Mouse (Mus musculus) c-Kit-negative CD71-positive TER-119-positive erythroid progenitor cells, embryonic 14.5 days (primary cell): ENCODE measurements around the gene Srcap.
"Not testable (repeated sequence)": the region's sequence is repeated elsewhere in the genome, so short reads cannot be mapped to it uniquely, and the experiment has no call there.

Experiments used
- DNase-seq: peaks from one replicate; pipeline ENCODE4 v3.0.0-alpha.2; 2013; ENCODE audit warnings: low read depth, low spot score

The Srcap gene

DNA sequence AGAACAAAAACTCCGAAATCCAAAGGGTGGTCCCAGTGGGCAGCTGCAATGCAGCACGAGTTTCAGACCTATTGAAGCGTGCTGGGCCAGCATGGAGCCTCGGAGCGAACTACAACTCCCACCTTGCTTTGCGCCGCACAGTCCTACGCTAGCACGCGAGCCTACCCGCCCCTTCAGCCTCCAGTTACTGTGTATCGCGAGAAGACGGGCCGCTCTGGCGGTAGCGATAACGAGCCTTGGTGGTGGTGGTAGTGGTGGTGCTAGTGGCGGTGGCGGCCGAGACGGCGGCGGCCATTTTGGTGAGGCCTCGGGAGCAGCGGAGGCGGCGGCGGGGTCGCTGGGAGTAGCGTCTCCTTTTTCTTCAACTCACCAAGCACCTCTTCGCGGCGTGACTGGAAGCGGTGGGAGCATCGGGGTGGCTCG lies at the start of gene Srcap:
Srcap (plus strand) TSS at position 176 of the 423 bp plus-strand sequence.
- DNase-seq = peak; percentile 92

DNA sequence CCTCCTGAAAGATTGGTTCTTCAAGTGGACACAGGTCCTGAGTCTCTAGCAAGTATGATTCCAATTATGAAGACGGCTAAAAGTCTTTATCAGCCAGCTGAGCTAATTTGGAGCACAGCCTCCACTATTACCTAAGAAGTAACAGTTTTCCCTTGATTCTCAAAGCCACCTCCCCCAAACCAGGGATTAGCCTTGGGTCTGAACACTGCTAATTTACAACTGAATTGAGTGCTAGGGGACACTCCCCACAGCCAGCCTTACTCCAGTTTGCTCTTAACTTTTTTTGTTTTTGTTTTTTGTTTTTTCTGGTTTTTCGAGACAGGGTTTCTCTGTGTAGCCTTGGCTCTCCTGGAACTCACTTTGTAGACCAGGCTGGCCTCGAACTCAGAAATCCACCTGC lies 46.6 kb upstream of the Srcap start:
- no peak for DNase-seq

DNA sequence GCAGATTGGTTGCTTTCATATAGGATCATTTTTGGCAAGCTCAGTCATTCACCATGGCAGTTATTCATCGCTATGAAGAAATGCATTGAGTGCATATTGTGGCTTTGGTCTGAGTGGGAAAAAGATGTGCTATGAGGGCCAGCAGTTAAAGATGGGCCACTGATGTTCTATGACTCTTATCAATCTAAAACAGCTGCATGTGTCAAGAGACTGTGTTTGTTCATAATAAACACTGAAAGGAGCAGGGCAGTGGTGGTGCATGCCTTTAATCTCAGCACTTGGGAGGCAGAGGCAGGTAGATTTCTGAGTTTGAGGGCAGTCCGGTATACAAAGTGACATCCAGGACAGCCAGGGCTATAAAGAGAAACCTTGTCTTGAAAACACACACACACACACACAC lies 46.1 kb upstream of the Srcap start:
- DNase-seq = not testable (repeated sequence)

- no peak for DNase-seq
These were observed 45.2 kb upstream of the Srcap start for GRCm38 (mm10) chr7:127466606-127467005.

- DNase-seq = no peak
These were observed 41.6 kb upstream of the Srcap start for GRCm38 (mm10) chr7:127470011-127470715.

- peak; percentile 87 for DNase-seq
These were observed 40.8 kb upstream of the Srcap start for GRCm38 (mm10) chr7:127470743-127471645.

DNA sequence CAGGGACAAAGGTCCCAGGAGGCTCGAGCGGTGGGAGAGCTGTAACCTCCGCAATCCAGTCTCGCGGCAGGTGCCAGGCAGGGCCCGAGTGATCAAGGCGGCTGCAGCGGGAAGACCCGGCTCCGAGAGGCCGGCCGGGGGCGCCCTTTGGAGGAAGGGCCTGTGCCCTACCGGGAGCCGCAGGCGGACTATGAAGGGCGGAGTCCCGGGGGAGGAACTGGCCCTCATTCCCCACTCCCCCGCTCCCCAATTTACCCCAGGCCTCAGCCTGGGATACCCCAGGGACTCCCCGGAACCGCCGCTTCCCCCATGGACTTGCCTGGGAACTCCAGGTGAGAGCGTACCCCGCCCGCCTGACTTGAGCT lies 40.2 kb upstream of the Srcap start:
- DNase-seq = no peak

- DNase-seq = no peak
These were observed 39.7 kb upstream of the Srcap start for GRCm38 (mm10) chr7:127472060-127472459.

DNA sequence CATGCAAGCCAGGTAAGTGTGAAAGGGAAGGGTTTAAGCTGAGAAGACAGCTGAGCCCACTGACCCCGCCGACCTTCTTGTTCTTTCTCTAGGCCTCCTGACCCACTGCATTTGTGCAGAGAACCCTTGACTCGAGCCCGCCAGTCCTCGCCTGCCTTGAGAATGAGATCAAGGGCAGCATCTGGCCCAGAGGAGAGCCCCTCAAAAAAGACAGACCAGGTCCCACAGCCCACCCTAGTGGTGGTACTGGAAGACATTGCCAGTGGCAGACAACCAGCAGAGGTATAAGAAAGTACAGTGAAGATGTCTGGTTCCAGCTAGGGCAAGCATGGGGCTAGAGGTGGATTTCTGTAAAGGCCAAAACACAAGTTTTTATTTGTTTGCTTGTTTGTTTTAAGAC lies 38.1 kb upstream of the Srcap start:
- DNase-seq = no peak

DNA sequence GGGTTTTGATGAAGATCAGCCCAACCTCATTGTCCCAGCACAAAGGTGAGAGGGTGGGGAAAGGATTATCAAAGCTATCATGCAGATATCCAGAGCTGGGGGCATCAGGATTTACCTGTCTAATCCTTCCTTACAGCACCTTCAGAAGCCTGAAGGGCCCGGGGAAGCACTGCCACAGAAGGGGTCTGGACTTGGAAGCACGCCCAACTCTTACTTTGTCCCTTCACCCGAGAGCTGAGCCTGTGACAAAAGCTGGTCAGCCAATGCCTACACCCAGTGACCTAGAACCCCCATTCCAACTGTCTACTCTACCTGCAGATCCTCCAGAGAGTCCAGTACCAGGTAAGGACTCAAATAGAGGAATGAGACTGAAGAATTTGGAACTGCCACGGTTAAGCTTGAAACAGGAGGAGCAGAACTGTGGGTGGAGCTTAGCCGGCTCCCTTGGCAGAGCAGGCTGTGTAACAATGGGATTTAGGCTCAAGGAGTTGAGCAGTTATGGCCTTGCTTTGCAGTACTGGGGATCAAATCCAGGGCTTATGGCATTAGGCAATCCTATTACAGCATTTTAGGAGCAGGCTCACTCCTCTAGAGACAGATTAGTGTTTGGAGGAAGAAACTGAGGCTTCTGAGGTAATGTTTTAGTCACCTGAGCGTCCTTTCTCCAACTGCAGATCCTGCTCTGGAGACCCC lies 37.3 kb upstream of the Srcap start:
- no peak for DNase-seq

GRCm38 (mm10) chr7:127475186-127475740 lies 36.5 kb upstream of the Srcap start:
- no peak for DNase-seq

- DNase-seq = no peak
These were observed 35.4 kb upstream of the Srcap start for GRCm38 (mm10) chr7:127476336-127476735.

- DNase-seq = no peak
These were observed 34.9 kb upstream of the Srcap start for GRCm38 (mm10) chr7:127476855-127477254.

- peak; percentile 100 for DNase-seq
These were observed 33.8 kb upstream of the Srcap start for GRCm38 (mm10) chr7:127477687-127478634.

DNA sequence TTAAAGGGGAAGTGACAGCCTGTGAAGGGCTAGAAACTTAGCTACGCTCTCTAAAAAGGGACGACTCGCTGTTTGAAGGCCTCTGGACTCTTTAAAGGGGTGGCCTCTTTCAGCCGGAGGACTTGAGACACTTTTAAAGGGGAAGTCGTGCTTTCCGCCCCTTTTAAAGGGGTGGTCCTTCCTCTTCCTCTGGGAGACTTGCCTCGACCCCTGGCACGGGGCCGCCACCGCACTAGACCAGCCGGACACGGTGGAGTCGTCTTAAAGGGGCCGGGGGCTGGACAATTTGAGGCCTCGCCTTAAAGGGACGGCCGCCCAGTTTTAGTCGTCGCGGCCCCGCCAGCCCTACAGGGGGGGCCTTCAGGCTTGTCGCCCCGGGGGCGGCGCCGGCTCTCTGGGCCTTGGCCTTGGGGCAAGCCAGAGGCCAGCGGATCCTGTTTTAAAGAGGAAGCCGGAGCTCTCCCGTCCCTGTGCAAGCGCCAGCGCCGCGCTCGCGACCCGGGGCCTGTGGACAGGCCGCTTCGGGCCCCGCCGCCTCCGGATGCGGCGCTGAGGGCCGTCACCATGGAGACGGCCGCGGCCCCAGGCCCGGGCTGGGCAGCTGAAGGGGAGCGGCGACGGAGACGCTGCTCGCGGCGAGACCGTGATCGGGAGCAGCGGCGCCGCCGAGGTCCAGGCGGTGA lies 33.0 kb upstream of the Srcap start, which contains the start of gene Fbrs:
Fbrs (plus strand) TSS at position 565 of the 683 bp plus-strand sequence.
- DNase-seq = no peak

DNA sequence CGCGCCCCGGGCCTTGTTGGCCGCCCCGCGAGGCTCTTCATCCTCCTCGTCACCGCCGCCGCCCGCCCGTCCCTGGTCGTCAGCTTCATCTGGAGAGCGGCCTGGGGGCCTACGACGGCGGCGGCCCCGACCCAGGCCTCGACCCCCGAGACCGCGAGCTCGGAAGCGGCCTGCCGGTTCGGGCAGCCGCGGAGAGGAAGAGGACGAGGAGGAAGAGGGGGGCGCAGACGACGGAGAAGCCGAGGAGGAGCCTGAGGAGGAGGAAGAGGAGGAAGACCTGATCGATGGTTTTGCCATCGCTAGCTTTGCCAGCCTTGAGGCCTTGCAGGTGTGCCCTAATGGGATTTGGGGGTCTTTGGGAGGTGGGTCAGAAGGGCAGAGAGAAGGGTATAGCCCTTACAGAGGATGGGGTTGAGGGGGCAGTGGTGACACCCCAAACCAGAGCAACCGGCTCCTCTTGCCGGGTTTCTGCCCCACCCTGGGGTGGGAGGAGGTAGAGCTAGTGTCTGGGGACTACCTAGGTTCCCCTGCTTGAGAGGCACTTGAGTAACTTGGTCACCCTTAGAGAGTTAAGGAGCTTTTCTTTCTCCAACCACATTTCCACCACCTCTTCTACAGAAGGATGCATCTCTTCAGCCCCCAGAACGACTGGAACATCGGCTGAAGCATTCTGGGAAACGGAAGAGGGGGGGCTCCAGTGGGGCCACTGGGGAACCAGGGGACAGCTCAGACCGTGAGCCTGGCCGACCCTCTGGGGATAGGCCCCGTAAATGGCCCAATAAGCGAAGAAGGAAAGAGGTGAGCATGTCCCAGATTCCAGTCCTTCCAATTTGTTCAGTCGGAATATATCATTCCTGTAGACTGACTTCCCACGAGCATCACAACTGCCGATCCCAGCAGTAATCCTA lies 32.2 kb upstream of the Srcap start:
- no peak for DNase-seq

DNA sequence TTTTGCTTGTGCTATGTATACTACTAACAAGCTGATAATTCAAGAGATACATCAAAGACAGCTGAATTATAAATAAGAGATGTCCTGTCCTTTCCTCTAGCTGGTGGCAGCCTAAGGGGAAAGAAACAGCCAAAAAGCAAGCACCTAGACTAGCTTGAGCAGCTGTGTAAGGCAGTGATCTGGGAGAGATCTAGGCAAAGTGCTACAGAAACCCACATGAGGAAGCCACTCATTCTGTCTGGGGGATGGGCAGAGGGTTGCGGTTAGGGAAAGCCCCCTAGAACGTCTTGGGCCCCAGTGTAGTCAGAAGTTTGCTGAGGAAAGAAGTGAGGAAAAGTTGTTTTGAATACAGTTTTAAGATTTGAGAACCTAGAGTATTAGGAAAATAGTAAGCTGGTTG lies 31.5 kb upstream of the Srcap start:
- DNase-seq = no peak

GRCm38 (mm10) chr7:127485416-127485815 lies 26.4 kb upstream of the Srcap start:
- DNase-seq = no peak

DNA sequence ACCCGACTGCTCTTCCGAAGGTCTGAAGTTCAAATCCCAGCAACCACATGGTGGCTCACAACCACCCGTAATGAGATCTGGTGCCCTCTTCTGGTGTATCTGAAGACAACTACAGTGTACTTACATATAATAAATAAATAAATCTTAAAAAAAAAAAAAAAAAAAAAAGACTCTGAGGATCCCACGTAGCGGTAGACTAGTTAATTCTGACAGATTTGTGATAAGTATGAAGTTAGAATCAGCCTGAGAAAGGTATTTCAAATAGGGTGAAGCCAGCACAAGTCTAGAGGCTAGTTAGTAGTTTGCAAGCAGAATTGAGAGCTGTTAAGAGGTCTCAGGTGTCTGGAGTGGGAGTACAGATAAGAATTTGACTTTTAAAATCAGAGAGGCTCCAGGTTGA lies 23.4 kb upstream of the Srcap start:
- DNase-seq = not testable (repeated sequence)
